Mouse (Mus musculus): Measurements from ENCODE around the gene Wfdc15a. TPM values are rescaled to one million over a fixed set of nuclear protein-coding genes. Genes with fewer than 3 reads are reported as not detected.

The Wfdc15a gene
- total RNA-seq, 4 experiments from 2014 or later = not detected

DNA sequence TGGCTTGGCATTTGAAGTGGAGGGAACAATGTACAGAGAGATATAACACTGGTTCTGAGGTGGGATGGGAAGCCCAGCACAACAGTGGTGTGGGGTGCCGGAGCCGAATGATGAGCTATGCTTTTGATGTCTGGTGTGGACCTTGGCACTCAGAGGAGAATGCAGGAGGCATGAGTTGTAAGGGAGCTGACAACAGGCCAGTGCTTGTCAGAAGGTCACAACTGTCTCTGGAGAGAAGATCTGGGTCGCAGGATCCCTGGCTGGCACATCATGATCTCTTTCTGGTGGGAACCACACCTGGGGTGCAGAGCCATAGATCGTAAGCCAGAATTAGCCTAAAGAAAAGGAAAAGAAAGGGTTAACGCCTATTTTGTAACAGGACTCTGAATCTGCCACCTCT is 22.1 kb downstream of the Wfdc15a start:
- no peak for DNase-seq (ENCODE audit: low spot score in 2 of 2)

DNA sequence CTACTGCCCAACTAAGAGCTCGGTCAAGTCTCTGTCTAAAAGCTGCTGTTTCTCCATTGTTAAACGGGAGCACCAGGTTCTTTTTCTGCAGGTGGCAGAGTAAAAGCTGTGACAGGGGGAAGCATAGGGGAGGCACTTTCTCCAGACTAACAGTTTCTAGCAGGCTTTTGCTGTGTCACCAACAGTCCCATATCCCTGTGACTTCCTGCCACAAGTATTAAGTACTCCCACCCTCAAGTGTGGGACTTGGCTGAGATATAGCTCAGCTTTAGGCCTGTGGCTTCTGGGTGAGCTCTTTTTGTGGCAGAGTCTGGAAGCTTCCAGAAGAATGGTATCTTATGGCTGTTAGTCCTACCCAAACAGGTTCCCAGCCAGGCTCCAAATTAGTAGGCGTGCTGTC is 24.1 kb downstream of the Wfdc15a start:
- DNase-seq (ENCODE audit: low spot score in 2 of 2) = no peak

GRCm38 (mm10) chr2:164174649-164175395 is 25.1 kb downstream of the Wfdc15a start:
- DNase-seq (ENCODE audit: low spot score in 2 of 2) = peak; percentile 73

DNA sequence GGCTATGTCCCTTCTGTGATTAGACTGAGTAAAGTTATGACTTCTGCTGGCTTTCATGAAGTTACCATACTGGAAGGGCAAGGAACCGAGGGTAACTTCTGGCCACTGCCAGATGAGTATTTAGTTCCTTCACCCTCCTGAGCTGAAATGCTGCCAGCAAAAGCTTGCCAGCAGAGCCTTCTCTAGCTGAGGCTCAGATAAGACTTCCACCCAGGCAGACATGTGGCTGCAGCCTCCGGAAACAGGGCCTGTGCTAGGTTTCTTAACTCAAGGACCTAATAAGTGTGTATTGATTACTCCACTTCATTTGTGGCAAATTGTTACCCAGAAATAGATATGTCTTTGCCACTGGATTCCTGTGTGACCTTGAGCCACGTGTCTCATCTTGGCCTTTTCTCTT is 26.5 kb downstream of the Wfdc15a start:
- no peak for DNase-seq (ENCODE audit: low spot score in 2 of 2)

GRCm38 (mm10) chr2:164170902-164171301 is 29.0 kb downstream of the Wfdc15a start, which contains the start of gene Kcns1:
Kcns1 (minus strand) TSS chr2:164171113.
- no peak for DNase-seq (ENCODE audit: low spot score in 2 of 2)

DNA sequence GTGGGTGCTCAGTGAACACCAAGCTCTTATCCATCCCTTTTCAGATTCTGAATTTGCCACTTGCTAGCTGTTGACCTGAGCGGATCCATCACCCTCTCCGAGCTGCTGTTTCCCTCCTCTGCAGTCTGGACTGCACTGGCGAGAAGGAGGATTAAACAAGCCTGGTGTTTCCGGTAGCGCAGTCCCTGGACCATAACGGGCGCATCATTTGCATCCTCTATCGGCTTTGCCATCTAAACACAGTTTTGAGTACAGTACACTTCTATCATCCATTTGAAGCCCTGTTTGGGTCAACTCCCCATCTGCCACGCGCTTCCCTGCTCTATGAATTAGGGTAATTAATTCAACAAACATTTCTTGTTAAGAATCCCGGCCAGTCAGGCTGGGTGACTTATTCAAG is 29.6 kb downstream of the Wfdc15a start:
- no peak for DNase-seq (ENCODE audit: low spot score in 2 of 2)

DNA sequence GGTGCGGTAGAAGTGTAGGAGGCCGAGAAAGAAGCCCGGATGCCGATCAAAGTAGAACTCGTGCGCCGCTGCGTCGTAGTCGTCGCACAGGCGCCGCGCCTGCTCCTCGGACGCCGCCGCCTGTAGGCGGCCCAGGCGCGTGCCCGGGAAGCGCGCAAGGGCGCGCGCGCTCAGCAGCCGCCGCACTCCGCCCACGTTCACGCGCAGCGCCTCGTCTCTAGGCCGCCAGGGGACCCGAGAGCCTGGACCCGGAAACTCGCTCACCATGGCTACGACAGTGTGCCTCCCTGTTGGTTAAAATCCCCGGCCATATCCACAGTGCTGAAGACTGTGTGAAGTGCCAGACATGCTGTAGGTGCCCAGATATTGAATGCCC is 31.4 kb downstream of the Wfdc15a start:
- DNase-seq (ENCODE audit: low spot score in 2 of 2) = peak in 1 of 2 experiments; percentile 26

GRCm38 (mm10) chr2:164167752-164168570 is 32.0 kb downstream of the Wfdc15a start:
- no peak for DNase-seq (ENCODE audit: low spot score in 2 of 2)

DNA sequence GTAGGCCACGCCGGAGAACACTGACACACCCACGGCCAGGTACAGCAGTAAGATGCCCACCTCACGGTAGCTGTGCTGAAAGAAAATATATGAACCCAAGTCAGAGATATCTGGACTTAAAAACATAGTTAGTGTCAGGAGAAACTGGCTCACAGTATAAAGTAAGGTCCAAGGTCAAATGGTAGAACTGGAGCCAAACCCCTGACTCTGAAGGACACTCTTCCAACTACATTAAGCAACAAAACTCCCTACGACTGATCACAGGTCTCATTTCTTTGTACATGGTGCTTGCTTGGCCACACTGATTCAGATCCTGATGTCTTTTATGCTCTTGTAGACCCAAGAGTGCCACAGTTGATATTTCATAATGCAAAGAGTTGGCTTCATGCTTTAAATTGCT is 35.0 kb downstream of the Wfdc15a start:
- DNase-seq (ENCODE audit: low spot score in 2 of 2) = no peak

DNA sequence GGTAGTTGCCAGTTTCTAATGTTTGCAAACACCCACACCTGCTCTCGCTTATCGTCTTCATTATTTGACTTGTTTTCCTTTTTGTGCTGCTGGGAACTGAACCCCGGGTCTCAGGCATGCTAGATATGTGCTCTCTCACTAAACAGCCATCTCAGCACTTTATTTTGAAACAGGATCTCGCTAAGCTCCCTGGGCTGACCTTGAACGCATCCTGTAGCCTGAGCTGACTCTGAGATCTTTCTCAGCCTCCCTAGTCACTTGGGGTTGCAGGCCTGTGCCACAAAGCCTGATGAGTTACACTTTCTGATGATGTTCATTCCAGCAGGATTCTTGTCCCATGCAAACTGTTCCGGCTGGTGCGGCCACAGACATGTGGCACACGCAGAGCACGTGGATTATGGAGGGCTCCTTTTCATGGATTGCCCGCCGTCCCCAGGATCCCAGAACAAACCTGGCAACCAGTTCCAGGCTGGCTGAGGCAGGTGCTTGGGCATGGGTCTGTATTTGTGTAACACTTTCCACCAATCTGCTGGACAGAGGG is 38.3 kb downstream of the Wfdc15a start:
- no peak for DNase-seq (ENCODE audit: low spot score in 2 of 2)

- no peak for DNase-seq (ENCODE audit: low spot score in 2 of 2)
These were observed 41.1 kb downstream of the Wfdc15a start for GRCm38 (mm10) chr2:164158838-164159237.

GRCm38 (mm10) chr2:164156158-164156557 is 43.8 kb downstream of the Wfdc15a start:
- no peak for DNase-seq (ENCODE audit: low spot score in 2 of 2)

DNA sequence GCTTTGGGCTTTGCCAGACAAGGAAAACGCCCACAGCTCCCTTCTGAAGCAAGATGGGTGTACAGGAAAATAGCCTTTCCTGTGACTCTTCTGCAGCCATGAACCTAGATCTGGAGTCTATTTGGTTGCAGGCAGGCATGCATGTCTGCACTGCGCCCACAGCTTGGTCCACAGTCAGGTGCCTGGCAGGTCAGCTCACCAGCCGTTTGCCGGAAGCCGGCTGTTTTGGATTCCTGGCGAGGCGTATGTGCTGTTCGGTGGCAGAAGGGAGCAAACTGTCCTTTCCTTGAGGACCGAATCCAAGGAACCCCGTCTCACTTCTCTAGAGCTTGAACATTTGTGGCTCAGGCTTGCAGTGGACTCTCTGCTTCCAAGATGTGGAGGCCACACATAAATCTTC is 45.9 kb downstream of the Wfdc15a start:
- DNase-seq (ENCODE audit: low spot score in 2 of 2) = no peak

DNA sequence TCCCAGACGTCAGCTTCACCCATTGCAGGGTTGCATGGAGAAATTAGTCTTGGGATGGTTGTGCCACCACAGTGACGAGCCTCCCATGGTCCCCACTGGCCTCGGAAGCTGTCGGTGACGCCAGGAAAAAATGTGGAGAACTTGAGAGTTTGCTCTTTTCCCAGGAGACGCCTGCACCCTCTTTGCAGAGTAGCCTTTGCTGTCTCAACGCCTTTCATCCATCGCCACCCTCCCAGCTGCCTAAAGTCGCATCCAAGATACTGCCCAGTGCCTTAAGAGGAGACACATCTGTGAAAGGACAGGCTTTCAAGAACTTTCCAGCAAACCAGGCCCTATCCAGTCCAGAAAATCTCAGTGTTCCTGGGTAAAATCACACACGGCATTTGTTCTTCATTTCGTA is 47.6 kb downstream of the Wfdc15a start:
- no peak for DNase-seq (ENCODE audit: low spot score in 2 of 2)

- DNase-seq (ENCODE audit: low spot score in 2 of 2) = no peak
These were observed 49.7 kb downstream of the Wfdc15a start for GRCm38 (mm10) chr2:164150086-164150760.

Other genes starting within 250 kb of the Wfdc15a start
- gene Ywhab, start 205.2 kb downstream of the Wfdc15a start, total RNA-seq (2022) = 100 to 1,000 TPM; 458 to 531 (median 484) TPM
- 1 to 10 TPM in 1 of 4 experiments, under 1 TPM in 3; 0.45 to 1.5 (median 0.87) TPM for gene Pabpc1l, start 174.7 kb downstream of the Wfdc15a start, total RNA-seq (2022)
- 10 to 100 TPM; 41.1 to 55.7 (median 46.3) TPM for gene Stk4, start 129.8 kb downstream of the Wfdc15a start, total RNA-seq (2022)
- gene Tomm34, start 129.0 kb downstream of the Wfdc15a start, total RNA-seq (2022) = 100 to 1,000 TPM; 108 to 114 (median 109) TPM
- gene Kcns1, start 29.0 kb downstream of the Wfdc15a start, total RNA-seq (2022) = 1 to 10 TPM; 5.3 to 7.8 (median 6.2) TPM
- not detected for gene Wfdc5, start 17.4 kb downstream of the Wfdc15a start, total RNA-seq (2022)
- not detected for gene Wfdc12, start 9.5 kb downstream of the Wfdc15a start, total RNA-seq (2022)
- gene Wfdc15b, start 21.5 kb upstream of the Wfdc15a start, total RNA-seq (2022) = not detected
- not detected for gene Svs2, start 38.3 kb upstream of the Wfdc15a start, total RNA-seq (2022)
- gene Svs3b, start 56.5 kb upstream of the Wfdc15a start, total RNA-seq (2022) = not detected
- gene Svs4, start 78.3 kb upstream of the Wfdc15a start, total RNA-seq (2022) = not detected
- gene Svs3a, start 89.1 kb upstream of the Wfdc15a start, total RNA-seq (2022) = not detected
- not detected for gene Svs6, start 116.6 kb upstream of the Wfdc15a start, total RNA-seq (2022)
- gene Svs5, start 132.6 kb upstream of the Wfdc15a start, total RNA-seq (2022) = not detected
- gene Slpi, start 189.0 kb upstream of the Wfdc15a start, total RNA-seq (2022) = 1 to 10 TPM in 3 of 4 experiments, not detected in 1; 1.2 to 1.5 (median 1.2) TPM
- gene Rbpjl, start 203.0 kb upstream of the Wfdc15a start, total RNA-seq (2022) = under 1 TPM; 0.34 to 0.67 (median 0.42) TPM
- 10 to 100 TPM; 11.1 to 12.6 (median 11.9) TPM for gene Matn4, start 205.0 kb upstream of the Wfdc15a start, total RNA-seq (2022)
- 100 to 1,000 TPM; 109 to 165 (median 131) TPM for gene Sdc4, start 243.8 kb upstream of the Wfdc15a start, total RNA-seq (2022)